Mouse (Mus musculus) heart, adult 8-10 months (tissue): ENCODE results near the gene Zbtb7b. TPM values are rescaled to one million over a fixed set of nuclear protein-coding genes. Genes with fewer than 3 reads are reported as not detected.
A peak's percentile ranks its signal among the peaks of the same experiment; 100 is the strongest.

Experiments used
- DNase-seq: peaks from one replicate; pipeline ENCODE4 v3.0.0; 2022; ENCODE audit warnings: low spot score
- total RNA-seq, 4 experiments: library from RNA; stranded (reverse); gene quantifications; 2 replicates each; pipeline ENCODE4 v1.2.4; 2022

The Zbtb7b gene
- total RNA-seq, 4 experiments from 2014 or later: 19.6 to 23.2 (median 22.9) TPM

DNA sequence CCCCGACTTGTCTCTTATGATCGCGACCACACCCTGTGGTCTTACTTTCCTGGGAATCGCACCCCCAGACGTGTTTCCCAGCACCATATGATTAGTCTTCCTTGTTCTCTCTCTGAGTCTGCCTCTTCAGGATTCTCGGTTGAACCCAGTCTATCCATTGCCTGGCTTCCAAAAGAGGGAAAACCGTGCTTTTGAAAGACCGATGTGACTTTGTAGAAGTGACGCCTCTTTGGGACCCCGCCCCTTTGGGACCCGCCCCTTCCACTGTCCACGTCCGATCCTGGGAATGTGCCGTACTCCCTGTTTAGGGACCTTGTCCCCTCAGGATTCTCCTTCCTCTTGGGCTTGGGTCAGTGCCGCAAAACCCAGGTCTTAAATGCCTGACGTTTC, 24.3 kb upstream of the Zbtb7b start:
- DNase-seq: peak; percentile 87

DNA sequence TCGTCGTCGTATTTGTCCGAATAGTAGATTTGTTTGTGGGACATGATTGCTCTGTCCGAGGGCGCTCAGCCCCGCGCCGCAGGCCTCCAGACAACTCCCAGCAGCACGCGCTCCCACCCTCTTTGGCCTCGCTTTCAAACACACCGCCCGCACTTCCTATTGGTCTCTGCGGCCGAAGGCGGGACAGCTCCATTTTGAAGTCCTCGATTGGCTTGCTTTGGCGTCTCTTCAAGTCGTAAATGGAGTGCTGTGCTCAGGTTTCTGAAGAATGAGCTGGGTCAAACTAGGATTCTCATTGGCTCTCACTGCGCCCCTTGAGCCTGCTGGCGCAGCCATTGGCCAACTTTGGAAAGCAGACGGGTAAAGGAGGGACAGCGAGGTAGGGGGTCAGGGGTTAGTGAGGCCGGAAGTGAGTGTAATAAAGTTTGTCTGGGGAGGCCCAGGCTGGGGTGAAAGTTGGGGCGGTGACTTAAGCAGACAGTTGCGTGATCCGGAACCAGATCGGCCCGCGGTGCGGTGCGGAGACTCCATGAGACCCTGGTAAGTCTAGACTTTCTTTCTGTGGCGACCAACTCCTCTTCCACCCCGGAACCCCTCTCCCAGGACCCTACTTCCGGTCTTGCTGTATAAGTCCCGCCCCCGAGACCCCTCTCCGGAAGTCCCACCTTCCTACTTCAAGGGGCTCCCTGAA, 23.7 kb upstream of the Zbtb7b start, which contains the start of the genes Cks1b and Shc1:
Gene Cks1b, minus strand, starts transcription at position 214 of the 691 bp plus-strand sequence.
Gene Shc1, plus strand, starts transcription at position 274 of the 691 bp plus-strand sequence.
- DNase-seq: peak; percentile 98

DNA sequence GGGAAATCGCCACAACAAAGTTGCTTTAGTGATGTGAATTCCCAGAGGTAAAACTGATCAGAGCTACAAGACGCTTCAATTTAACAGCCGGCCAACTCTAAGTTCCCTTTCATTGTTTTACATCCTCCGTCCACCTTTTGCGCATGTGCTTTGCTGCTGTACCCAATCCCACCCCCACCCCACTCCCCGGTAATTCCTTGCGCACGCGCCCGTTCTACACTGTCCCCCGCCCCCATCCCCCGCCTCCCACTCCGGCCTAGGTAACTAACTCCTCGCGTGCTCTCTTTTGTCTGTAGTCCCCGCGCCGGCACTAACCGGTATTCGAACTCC, 23.2 kb upstream of the Zbtb7b start:
- DNase-seq: no peak

DNA sequence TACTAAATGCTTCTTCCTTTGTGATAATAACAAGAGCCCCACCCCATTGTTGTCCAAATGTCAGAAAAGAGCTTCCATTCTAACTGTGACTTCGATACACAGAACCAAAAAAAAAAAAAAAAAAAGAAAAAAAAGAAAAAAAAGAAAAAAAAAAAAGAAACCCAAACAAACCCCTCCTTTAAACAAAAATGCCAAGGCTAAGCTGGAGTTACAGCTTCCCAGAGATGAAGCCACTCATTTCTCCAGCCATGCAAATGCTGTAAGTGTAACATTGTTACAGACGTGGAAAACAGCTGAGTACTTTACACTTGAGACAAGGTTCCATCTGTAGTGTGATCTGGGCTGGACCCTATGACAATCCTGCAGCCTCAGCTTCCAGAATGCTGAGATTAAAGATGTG, 22.6 kb upstream of the Zbtb7b start:
- no peak for DNase-seq

DNA sequence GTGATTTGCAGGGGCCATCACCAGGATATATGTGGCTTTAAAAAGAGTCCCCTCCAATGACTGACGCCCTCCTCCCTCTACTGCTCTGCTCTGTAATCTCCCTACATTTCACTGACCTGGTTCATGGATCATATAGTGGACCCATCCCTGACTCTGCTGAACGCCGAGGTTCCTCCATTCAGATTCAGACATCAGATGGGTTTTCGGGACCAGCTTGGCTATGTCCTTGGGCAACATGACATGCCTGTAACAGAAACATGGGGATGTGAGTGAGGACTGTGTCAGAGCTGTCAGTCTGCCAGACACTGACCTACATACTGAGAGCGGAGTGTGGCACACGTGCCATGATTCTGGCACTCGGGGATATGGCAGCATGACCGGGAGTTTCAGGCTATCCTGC, 21.6 kb upstream of the Zbtb7b start:
- DNase-seq: no peak

DNA sequence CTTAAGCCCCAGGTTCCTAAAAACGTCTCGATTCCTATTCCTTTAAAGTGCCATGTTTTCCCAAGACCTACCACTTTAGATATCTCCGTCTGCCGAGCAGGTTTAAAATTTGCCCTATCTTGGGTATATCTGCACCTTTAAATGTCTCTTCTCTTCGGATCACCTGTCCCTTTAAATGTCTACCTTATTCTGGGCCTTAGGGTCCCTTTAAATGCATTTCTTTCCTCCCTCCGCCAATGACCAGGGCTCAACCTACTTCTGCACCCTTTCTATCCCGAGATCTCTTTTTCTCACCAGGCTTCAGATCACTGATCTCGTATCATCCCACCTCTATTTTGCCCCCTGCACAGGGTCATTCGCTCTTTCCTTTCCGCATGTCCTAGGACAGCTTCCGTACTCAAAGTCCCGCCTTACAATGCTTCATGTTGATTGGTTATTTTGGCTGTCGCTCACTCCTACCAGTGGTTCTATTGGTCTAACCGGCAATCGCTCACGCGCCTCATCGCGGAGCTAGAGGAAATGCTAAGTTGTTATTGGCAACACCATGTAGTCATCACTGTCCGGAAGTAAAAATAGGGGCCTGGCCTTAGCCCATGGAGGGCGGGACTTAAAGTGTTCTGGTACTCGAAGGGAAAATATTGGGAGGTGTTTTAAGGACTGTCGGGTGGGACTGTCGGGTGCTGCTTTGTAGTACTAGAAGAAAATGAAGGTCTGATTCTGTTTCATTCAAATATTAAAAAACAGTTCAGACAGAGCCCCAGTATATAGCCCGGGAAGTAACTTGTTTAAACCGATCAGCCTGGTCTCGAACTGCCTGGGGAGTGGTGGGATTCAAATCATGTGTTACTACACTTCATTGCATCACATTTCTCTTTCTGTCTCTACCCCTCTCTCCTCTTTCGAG, 17.2 kb upstream of the Zbtb7b start, which contains the start of gene Flad1:
Gene Flad1, minus strand, starts transcription at position 381 of the 904 bp plus-strand sequence.
- peak; percentile 100 for DNase-seq

DNA sequence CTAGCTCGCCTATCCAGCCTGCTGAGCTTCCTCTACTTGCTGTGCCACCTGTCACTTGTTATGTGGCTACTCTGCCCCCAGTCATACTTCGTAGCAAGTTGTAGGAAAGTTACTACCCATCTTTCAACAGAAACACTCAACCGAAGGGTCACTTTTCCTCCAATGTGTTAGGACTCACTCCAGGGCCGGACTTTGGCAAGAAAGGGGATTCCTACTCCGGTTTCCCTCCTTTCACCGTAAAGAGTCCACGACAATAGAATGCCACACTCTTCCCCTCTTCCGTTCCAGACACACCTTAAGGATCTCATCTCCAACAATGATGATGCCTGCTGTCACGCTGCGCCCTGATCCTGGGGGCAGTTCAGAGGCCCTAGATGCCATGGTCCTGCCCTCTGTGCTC, 16.3 kb upstream of the Zbtb7b start:
- no peak for DNase-seq

DNA sequence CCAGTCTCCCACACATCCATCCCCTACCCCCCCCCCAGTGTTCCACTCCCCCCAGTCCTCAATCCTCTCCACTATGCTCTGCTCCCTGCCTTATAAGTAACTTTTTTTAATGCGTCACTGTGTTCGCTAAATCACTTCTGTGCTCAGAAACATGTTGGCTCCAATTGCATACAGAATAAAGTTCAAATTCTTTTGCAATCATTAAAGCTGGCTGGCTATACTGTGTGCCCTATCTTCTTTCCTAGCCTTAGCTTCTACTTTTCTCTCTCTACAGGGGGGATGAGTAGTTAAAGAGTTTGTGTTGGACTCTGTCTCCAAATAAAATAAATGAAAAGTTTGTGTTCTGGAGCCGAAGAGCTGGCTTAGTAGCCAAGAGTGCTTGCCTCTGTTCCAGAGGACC, 15.1 kb upstream of the Zbtb7b start:
- DNase-seq: no peak

DNA sequence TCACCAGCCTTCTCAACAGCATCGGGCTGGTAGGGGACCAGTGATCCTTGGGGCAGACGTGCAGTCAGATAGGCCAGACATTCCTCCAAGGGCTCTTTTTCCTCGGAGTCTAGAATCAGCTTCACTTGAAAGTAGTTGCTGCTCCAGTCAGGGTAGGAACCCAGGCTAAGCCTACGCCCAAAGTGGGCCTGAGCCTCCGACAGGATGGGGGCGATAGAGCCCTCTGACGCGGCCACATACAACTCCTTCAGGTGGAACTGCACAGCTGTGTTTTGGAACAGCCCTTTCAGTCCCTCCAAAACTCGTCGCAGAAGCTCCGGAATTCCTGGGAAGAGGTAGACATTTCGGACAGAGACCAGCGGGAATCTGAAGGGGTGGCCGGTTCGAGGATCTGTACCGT, 13.9 kb upstream of the Zbtb7b start:
- DNase-seq: no peak

DNA sequence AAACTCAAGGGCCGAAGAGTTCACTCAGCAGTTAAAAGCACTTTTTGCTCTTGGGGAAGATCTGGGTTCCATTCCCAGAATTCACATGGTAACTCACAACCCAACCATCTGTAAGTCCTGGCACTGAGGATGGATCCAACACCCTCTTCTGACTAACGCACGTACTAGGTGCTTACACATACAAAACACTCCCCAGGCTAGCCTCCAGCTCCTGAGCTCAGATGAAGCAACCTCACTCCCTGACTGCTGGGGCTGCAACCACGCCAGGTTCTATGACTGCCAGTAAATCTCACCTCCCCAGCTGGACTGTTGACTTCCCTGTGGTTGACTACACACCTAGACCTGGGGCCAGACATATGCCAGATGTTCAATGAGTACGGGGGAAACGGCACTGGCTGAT, 12.3 kb upstream of the Zbtb7b start:
- no peak for DNase-seq

DNA sequence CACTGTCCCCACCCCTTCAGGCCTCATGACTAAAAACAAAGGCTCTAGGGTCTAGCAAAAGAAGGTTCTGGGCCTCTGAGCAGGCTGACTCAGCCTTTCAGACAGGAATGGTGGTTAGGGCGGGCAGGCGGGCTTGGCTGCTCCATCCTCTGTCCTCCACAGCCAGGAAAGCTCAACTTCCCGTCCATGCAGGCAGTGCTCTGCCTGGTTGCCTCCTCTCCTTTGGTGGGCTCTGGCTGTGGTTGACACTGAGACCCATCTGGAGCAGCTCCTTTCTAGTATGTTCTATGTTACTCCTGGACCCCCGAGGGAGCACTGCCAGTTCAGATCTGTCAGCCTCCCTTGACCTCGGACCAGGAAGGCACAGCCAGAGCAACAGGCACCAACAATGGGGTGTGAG, 8.1 kb upstream of the Zbtb7b start, which contains the start of gene Lenep:
Gene Lenep, minus strand, starts transcription at position 101 of the 400 bp plus-strand sequence.
- DNase-seq: no peak

DNA sequence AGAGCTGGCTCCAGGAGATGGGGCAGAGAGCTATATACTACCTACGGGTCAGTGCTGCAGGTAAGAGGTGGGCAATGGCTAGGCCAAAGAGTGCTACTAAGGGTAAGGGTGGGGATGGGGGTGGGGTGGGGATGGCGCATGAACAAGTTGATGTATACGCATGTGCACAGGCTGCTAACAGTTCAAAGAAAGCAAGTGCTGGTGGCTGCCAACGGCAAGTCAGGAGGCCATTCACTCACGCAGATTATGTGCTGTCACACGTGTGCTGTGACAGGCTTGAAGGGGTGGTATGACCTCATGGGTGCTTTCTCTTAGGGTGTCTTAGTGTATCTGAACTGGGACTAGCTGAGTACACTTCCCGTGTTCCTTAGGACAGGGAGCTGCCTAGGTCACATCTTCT, 6.8 kb upstream of the Zbtb7b start:
- no peak for DNase-seq

DNA sequence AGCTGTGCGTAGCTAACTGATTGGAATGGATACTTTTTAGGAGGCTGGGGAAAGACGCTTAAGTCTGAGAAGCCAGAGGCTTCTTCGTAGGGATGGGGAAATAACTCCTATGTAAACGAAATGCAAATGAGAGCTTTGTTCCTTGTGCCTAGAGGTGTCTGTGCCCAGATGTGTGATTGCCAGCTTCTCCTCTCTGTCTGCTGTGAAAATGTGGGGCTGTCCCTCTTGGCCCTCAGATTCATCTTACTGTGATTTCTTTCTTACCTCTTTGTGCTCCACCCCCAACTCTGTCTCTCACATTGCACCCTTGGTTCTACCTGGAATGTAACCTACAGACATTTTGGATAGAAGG, 2.1 kb upstream of the Zbtb7b start:
- DNase-seq: no peak

DNA sequence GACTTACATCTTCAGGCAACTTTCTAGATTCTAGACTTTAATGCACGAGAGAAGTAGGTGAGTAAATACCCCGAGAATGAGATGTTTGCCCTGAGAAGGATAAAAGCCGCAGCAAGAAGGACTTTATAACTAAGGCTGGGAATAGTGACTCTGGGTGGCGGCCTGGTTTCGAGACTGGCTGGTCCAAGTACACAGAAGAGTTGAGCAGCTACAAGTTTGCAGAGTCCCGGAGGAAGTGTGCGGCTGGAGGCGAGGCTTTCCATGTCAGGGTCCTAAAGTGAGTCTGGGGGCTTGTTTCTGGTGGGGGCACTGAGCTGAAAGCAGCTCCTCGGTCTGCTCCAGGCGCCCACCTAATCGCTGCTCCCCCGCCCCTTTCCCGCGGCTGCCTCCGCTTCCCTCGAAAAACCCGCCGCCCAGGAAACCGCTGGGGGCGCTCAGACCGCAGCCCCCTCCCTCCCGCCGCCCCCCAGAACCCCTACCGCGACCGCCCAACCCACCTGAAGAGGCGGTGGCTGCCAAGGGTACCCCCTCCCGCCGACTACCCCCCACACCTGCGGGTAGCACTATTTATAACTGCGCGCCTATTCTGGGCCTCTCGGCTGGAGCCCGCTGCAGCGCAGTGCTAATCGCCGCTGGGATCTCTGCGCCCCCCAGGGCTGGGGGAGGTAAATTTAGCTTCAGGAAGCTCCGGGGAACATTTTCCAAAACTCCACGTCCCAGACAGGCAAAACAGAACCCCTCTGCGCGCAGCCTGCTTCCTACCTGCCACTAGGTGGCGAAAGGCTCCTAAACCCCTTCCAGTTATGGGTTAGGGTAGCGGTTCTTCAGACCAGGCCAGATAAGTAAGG, 1.5 kb upstream of the Zbtb7b start:
- DNase-seq: peak; percentile 75

DNA sequence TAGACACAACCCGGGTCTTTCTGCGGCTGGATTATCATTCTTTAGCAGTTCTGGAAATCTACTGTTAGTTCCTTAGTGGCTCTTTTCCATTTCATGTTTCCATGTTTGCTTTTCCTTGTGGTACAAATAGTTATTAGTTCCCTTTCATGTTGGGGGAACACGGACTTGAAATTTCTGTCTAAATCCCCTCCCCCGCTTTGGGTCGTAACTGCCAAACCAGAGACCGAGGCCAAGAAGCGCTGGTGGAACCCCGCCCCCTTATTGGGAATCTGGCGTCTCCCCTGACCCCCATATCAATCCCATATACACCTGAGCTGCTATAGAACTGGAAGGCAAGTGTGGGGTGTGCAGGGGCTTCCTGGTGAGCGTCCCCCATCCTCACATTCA, 836 bp upstream of the Zbtb7b start:
- no peak for DNase-seq

DNA sequence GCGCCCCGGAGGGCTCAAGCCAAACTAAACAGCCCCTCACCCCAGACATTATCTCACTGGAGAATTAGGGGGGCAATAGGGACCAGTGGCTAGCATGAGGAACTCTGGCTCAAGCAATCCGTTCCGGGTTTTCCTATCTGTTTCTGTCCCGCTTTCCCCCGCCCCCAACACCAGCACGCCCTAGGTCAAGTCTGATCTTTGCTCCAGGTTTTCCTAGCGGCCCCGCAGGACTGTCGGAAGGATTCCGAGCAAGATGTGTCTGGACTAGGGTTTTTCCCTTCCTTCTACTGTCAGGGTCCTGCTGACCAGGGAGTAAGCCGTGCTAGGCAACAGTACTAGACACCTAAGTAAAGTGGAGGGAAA, 299 bp upstream of the Zbtb7b start:
- peak; percentile 87 for DNase-seq

DNA sequence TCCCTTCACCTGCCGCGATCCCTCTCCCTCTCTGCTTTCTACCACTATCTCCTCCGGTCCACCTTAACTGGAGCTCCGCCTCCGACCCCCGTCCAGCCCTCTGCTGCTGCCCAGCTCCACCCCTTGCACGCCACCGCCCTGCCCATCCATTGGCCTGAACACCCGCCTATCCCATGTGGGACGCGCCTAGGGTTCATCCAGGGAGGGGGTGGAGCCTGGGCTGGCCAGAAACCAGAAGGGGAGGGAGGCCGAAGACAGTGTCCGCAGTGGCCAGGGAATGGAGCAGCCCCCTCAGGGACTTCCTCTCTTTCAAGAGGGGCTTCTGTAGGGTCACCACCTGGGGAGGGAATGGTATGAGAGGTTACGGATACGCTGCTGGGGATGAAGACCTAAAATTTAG, 971 bp downstream of the Zbtb7b start:
- peak; percentile 99 for DNase-seq

DNA sequence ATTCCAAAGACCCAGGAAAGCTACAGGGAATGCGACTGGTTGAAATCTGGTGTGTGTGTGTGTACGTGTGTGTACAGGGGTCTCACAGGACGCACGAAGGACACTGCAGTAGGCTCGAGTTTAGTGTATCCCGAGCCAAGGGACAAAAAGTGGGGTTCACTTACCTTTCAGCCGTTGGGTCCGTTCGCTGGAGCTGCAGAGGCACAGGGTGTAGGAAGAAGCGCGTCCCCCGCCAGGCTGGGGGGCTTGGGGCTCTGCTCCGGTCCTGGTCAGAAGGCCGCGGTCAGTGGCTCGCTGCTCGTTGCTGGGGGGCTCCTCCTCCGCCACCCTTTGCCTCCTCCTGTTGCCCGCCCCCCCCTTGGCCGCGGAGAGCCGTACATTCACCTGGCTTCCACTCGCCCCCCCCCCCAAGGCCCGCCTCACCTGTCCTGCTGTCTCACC, 1.7 kb downstream of the Zbtb7b start:
- peak; percentile 18 for DNase-seq

DNA sequence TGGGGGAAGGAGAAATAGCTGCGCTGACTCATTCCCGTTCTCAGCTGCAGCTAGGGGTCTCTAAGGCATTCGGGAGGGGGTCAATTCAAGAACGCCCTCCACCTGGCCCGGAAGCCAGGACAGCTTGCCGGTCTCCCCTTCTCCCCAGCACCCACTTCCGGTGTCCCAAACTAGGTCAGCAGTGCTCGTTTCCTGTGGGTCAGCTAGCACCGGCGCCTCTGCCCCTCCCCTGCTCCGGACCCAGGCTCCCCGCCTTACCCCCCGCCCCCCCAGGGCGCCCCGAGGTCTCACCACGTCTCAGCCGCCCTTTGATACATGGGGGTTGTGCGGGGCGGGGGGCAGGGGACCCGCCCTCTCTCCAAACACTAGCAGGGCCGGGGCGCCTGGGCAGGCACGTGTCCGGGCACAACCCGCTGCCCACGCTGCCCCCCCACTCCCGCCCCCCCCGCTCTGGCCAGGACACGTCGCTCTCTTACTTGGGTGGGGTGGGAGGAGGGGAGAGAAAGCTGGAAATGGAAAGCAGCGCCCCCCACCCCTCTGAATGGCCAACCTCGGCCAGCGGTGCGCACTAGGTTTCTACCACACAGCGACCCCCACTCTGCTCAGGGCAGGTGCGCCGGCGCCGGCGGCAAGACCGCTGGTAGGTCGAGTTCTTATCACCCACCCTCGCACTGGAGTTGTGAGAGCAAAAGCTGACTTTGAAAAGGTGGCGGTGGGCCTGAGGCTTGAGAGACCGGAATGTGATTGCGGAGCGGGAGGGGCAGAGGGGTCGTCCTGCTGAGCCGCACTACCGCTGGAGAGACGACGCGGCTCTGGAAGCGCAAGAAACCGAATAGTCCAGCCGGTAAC, 2.7 kb downstream of the Zbtb7b start:
- DNase-seq: peak; percentile 72

DNA sequence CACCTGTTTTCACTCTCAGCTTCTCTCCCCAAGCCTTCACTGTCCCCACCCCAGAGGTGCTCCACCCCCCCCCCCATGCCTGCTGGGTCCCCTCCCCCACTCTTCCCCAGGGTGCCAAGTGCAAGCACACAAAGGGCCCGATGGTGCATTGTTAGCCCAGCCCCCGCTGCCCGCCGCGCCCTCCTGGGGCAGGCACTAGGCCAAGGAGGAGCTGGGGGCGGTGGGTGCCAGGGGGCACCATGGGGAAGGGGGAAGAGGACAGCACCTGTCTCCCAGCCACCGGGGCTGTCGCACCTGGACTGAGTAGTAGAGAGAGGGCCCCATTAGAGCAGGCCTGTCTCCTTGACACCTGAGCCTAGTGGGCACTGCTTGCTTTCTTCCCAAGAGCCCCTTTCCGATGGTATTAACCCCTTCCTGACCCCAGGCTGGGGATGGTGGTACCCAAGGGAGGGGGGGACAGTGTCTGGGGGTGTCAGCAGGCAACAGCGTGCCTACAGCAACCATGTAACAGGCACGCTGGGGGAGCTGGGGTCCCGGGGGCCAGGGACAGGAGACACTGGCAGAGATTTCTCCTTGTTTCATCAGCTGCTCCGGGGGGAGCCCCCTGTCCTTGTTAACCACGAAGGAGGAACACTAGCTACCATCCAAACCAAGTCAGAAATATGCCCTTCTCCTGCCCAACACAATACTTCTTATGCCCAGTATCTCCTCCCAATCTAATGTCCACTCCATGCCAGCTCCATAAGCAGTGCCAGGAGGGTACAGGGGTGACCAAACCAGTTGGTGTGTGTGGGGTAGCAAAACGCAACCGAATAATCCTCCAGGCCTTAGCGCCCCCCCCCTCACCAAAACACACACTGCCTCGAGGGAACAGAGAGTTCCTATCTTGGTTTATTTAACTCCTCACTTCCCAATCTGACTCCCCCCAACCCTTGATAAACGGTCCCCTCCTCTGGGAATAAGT, 3.6 kb downstream of the Zbtb7b start:
- peak; percentile 19 for DNase-seq
